ENCODE assay signal across 24 mouse cellular contexts in genomic region chr14:60273346-60273745, GRCm38 (mm10). TPM values are rescaled to one million over a fixed set of nuclear protein-coding genes. Genes with fewer than 3 reads are reported as not detected.
A peak's percentile ranks its signal among the peaks of the same experiment; 100 is the strongest.
DNase-seq lines count a peak whose midpoint lies in the region; ATAC-seq and TF ChIP-seq lines count a peak whose summit lies in the region.
"Had no signal": no experiment of that assay in that cellular context is flagged by ENCODE, and none has a peak within 500 bp of the region (broad histone marks: within the 10 kb centered on the region; RNA-seq: fewer than 3 reads in every experiment).

No protein-coding gene starts in this region.

- H3K27me3 ChIP-seq in kidney, adult 2 months (replicated peaks; ENCODE audit: control insufficient read depth, insufficient read depth, low read length) = no peaks in the 10 kb centered on the region
- no peaks in the 10 kb centered on the region for H3K27me3 ChIP-seq in kidney, embryonic 14.5 days (ENCODE audit: control insufficient read depth, insufficient read depth, low read length)
- H3K27me3 ChIP-seq in neural tube, embryonic 13.5 days = no peaks in the 10 kb centered on the region
- no peaks in the 10 kb centered on the region for H3K27me3 ChIP-seq in embryonic facial prominence, embryonic 10.5 days (replicated peaks; ENCODE audit: low read depth, poor library complexity, severe bottlenecking)
- H3K27me3 ChIP-seq: forebrain, embryonic 13.5 days; heart, embryonic 15.5 days; limb, embryonic 15.5 days; lung, embryonic 15.5 days; neural tube, embryonic 12.5 days; Patski had no signal

- intact Hi-C loops in left cerebral cortex, postnatal 36 days (cut with DNase I) = no loop called here

- no peak for TF ChIP-seq CTCF in kidney, adult 2 months (conservative IDR thresholded peaks at IDR 0.05; ENCODE audit: insufficient read depth, insufficient read length, low read depth, low read length)

- no peak overlapping the region for H3K4me3 ChIP-seq in kidney, adult 2 months (ENCODE audit: insufficient read depth, low read depth, low read length)
- H3K4me3 ChIP-seq in kidney, embryonic 14.5 days (ENCODE audit: low read length) = no peak overlapping the region
- no peak overlapping the region for H3K4me3 ChIP-seq in neural tube, embryonic 13.5 days
- H3K4me3 ChIP-seq in macrophage (ENCODE audit: inconsistent target) = no peak overlapping the region
- no peak overlapping the region for H3K4me3 ChIP-seq in embryonic facial prominence, embryonic 10.5 days
- H3K4me3 ChIP-seq: forebrain, embryonic 13.5 days; heart, embryonic 15.5 days; hindbrain, embryonic 10.5 days; limb, embryonic 15.5 days; lung, embryonic 15.5 days; neural tube, embryonic 12.5 days had no signal

- H3K79me2 ChIP-seq in macrophage (ENCODE audit: inconsistent target) = peaks cover 99% of the 10 kb centered on the region

- no peak for DNase-seq in kidney, adult 2 months
- DNase-seq in neural tube, embryonic 10.5 days (ENCODE audit: extremely low spot score, low spot score) = no peak
- no peak for DNase-seq in embryonic facial prominence, embryonic 10.5 days (ENCODE audit: low spot score)
- no peak for DNase-seq in left cerebral cortex, postnatal 36 days (ENCODE audit: low spot score in 2 of 2)
- DNase-seq: adrenal gland, postnatal 14 days; cerebellum, adult 8-10 months; kidney, adult 9 months had no signal

- H3K36me3 ChIP-seq in kidney, adult 2 months (ENCODE audit: control insufficient read depth, insufficient read depth, low read length) = no peaks in the 10 kb centered on the region
- H3K36me3 ChIP-seq in kidney, embryonic 14.5 days (ENCODE audit: control insufficient read depth, insufficient read depth, low read length) = 0 out of 2 replicates have a peak, but pooled peaks cover 3% of the 10 kb centered on the region
- H3K36me3 ChIP-seq in neural tube, embryonic 13.5 days = 0 out of 2 replicates have a peak, but pooled peaks cover 2% of the 10 kb centered on the region
- peaks cover 15% of the 10 kb centered on the region for H3K36me3 ChIP-seq in macrophage (ENCODE audit: inconsistent target)
- no peaks in the 10 kb centered on the region for H3K36me3 ChIP-seq in embryonic facial prominence, embryonic 10.5 days (replicated peaks)
- H3K36me3 ChIP-seq: heart, embryonic 15.5 days; hindbrain, embryonic 10.5 days; lung, embryonic 15.5 days; neural tube, embryonic 12.5 days had no signal

- peak overlapping the region; percentile 50 for H3K27ac ChIP-seq in kidney, adult 2 months (ENCODE audit: insufficient read depth, low read depth, low read length)
- no peak overlapping the region for H3K27ac ChIP-seq in kidney, embryonic 14.5 days (ENCODE audit: low read depth, low read length)
- peak overlapping the region; percentile 52; the same call in 1 of the 2 replicates for H3K27ac ChIP-seq in neural tube, embryonic 13.5 days (replicated peaks)
- peak overlapping the region; percentile 39 for H3K27ac ChIP-seq in macrophage
- H3K27ac ChIP-seq in embryonic facial prominence, embryonic 10.5 days (replicated peaks) = no peak overlapping the region
- H3K27ac ChIP-seq: forebrain, embryonic 13.5 days; heart, embryonic 15.5 days; hindbrain, embryonic 10.5 days; limb, embryonic 15.5 days; lung, embryonic 15.5 days; neural tube, embryonic 12.5 days had no signal

- 76% methylated on average over 6 of the region's 6 CpGs for WGBS in kidney, adult 2 months
- WGBS in kidney, embryonic 14.5 days = 81% methylated on average over 6 of the region's 6 CpGs
- 81% methylated on average over 6 of the region's 6 CpGs for WGBS in neural tube, embryonic 13.5 days
- 45% methylated on average over 6 of the region's 6 CpGs for WGBS in macrophage (ENCODE audit: missing documents)
- WGBS in embryonic facial prominence, embryonic 10.5 days = 80% methylated on average over 6 of the region's 6 CpGs

- H3K9ac ChIP-seq in kidney, embryonic 14.5 days (ENCODE audit: low read depth, low read length) = no peak overlapping the region
- H3K9ac ChIP-seq in neural tube, embryonic 13.5 days = no peak overlapping the region
- H3K9ac ChIP-seq: forebrain, embryonic 13.5 days; heart, embryonic 15.5 days; limb, embryonic 15.5 days; lung, embryonic 15.5 days; neural tube, embryonic 12.5 days had no signal

- no peak for TF ChIP-seq POLR2A in kidney, adult 2 months (IDR thresholded peaks at IDR 0.05; ENCODE audit: low read depth, low read length)

- no peak overlapping the region for H3K4me2 ChIP-seq in kidney, embryonic 14.5 days (replicated peaks; ENCODE audit: low read depth, low read length)
- no peak overlapping the region for H3K4me2 ChIP-seq in neural tube, embryonic 13.5 days
- H3K4me2 ChIP-seq: forebrain, embryonic 13.5 days; heart, embryonic 15.5 days; limb, embryonic 15.5 days; lung, embryonic 15.5 days; neural tube, embryonic 12.5 days had no signal

- ATAC-seq in kidney, embryonic 14.5 days (ENCODE audit: low FRiP score, low TSS enrichment) = no peak
- ATAC-seq in neural tube, embryonic 13.5 days (ENCODE audit: low read depth) = no peak
- ATAC-seq: activated CD4-positive, CD25-positive, alpha-beta regulatory T cell, adult 4 months; forebrain, embryonic 13.5 days; Patski had no signal

- H3K4me1 ChIP-seq in kidney, adult 2 months (ENCODE audit: control insufficient read depth, insufficient read depth, low read length) = peaks cover 6% of the 10 kb centered on the region; the same call in 1 of the 2 replicates
- H3K4me1 ChIP-seq in kidney, embryonic 14.5 days (ENCODE audit: control insufficient read depth, insufficient read depth, low read length) = no peaks in the 10 kb centered on the region
- H3K4me1 ChIP-seq in neural tube, embryonic 13.5 days (replicated peaks) = peaks cover 5% of the 10 kb centered on the region; the same call in 1 of the 2 replicates
- peaks cover 5% of the 10 kb centered on the region; the same call in 1 of the 2 replicates for H3K4me1 ChIP-seq in embryonic facial prominence, embryonic 10.5 days
- H3K4me1 ChIP-seq: neural tube, embryonic 12.5 days had no signal

- no peaks in the 10 kb centered on the region for H3K9me3 ChIP-seq in kidney, embryonic 14.5 days (ENCODE audit: control insufficient read depth, low read length)
- no peaks in the 10 kb centered on the region for H3K9me3 ChIP-seq in neural tube, embryonic 13.5 days
- H3K9me3 ChIP-seq in embryonic facial prominence, embryonic 10.5 days = no peaks in the 10 kb centered on the region
- H3K9me3 ChIP-seq: forebrain, embryonic 13.5 days; heart, embryonic 15.5 days; hindbrain, embryonic 10.5 days; limb, embryonic 15.5 days; lung, embryonic 15.5 days; neural tube, embryonic 12.5 days had no signal

RNA-seq across cellular contexts. Expression of gene Mtmr6, which starts 8.3 kb away (rescaled TPM):
- 20.6 and 23.3 TPM in 2 replicates for polyA plus RNA-seq in kidney, adult 2 months (2012; rRNA removed)
- 13.7 and 26.0 TPM in 2 replicates for polyA plus RNA-seq in kidney, embryonic 14.5 days (2014; fragmentation: Nextera tagmentation; extraction: Ambion mirVana)
- polyA plus RNA-seq in neural tube, embryonic 13.5 days (2015; fragmentation: Nextera tagmentation; extraction: Ambion mirVana) = 65.0 and 68.2 TPM in 2 replicates
- 100 to 1,000 TPM in 5 of 26 experiments, 10 to 100 TPM in 21; 40.4 to 186 (median 70.1) TPM for total RNA-seq in macrophage (2018; cell fraction: chromatin; rRNA removed)
- total RNA-seq in macrophage (2018; cell fraction: cytosol; rRNA removed) = 100 to 1,000 TPM in 4 of 26 experiments, 10 to 100 TPM in 22; 76.8 to 115 (median 85.3) TPM
- 100 to 1,000 TPM in 9 of 26 experiments, 10 to 100 TPM in 17; 57.8 to 146 (median 86.6) TPM for total RNA-seq in macrophage (2018; cell fraction: nucleus; rRNA removed)
- 64.9 to 74.4 TPM (median 67.7 TPM) in 3 replicates for polyA plus RNA-seq in macrophage (2018)
- 24.7 and 24.8 TPM in 2 replicates for polyA plus RNA-seq in embryonic facial prominence, embryonic 10.5 days (2016; fragmentation: Nextera tagmentation; extraction: Ambion mirVana)
- 100 to 1,000 TPM; 110 to 112 TPM for total RNA-seq in left cerebral cortex, postnatal 36 days (2021)

RNA-seq across cellular contexts. Expression of gene Gm49336, which starts 22.0 kb away (rescaled TPM):
- 8.6 and 9.0 TPM in 2 replicates for polyA plus RNA-seq in kidney, adult 2 months (2012; rRNA removed)
- polyA plus RNA-seq in kidney, embryonic 14.5 days (2014; fragmentation: Nextera tagmentation; extraction: Ambion mirVana) = 36.6 and 63.1 TPM in 2 replicates
- 51.7 and 55.5 TPM in 2 replicates for polyA plus RNA-seq in neural tube, embryonic 13.5 days (2015; fragmentation: Nextera tagmentation; extraction: Ambion mirVana)
- 100 to 1,000 TPM in 8 of 26 experiments, 10 to 100 TPM in 18; 64.7 to 137 (median 92.7) TPM for total RNA-seq in macrophage (2018; cell fraction: chromatin; rRNA removed)
- total RNA-seq in macrophage (2018; cell fraction: cytosol; rRNA removed) = 10 to 100 TPM; 21.3 to 40.5 (median 27.6) TPM
- total RNA-seq in macrophage (2018; cell fraction: nucleus; rRNA removed) = 100 to 1,000 TPM in 5 of 26 experiments, 10 to 100 TPM in 21; 42.6 to 143 (median 67.4) TPM
- polyA plus RNA-seq in macrophage (2018) = 21.1 to 37.0 TPM (median 24.0 TPM) in 3 replicates
- 59.6 and 62.0 TPM in 2 replicates for polyA plus RNA-seq in embryonic facial prominence, embryonic 10.5 days (2016; fragmentation: Nextera tagmentation; extraction: Ambion mirVana)
- 10 to 100 TPM; 71.5 to 77.8 TPM for total RNA-seq in left cerebral cortex, postnatal 36 days (2021)

RNA-seq across cellular contexts. Expression of gene Nupl1, which starts 22.1 kb away (rescaled TPM):
- polyA plus RNA-seq in kidney, adult 2 months (2012; rRNA removed) = 0.06 TPM in 1 of 2 replicates, not detected in the other
- polyA plus RNA-seq in kidney, embryonic 14.5 days (2014; fragmentation: Nextera tagmentation; extraction: Ambion mirVana) = not detected in 2 replicates
- 0.29 TPM in 1 of 2 replicates, not detected in the other for polyA plus RNA-seq in neural tube, embryonic 13.5 days (2015; fragmentation: Nextera tagmentation; extraction: Ambion mirVana)
- 1 to 10 TPM in 11 of 26 experiments, under 1 TPM in 10, not detected in 5; 0.21 to 2.0 (median 1.1) TPM for total RNA-seq in macrophage (2018; cell fraction: chromatin; rRNA removed)
- under 1 TPM in 6 of 26 experiments, not detected in 20; 0.03 to 0.13 (median 0.04) TPM for total RNA-seq in macrophage (2018; cell fraction: cytosol; rRNA removed)
- 1 to 10 TPM in 4 of 26 experiments, under 1 TPM in 16, not detected in 6; 0.18 to 1.3 (median 0.40) TPM for total RNA-seq in macrophage (2018; cell fraction: nucleus; rRNA removed)
- polyA plus RNA-seq in macrophage (2018) = not detected in 3 replicates
- polyA plus RNA-seq in embryonic facial prominence, embryonic 10.5 days (2016; fragmentation: Nextera tagmentation; extraction: Ambion mirVana) = not detected in 2 replicates
- under 1 TPM in 1 of 2 experiments, not detected in 1; 0.18 TPM for total RNA-seq in left cerebral cortex, postnatal 36 days (2021)
- total RNA-seq: adrenal gland, postnatal 14 days; gastrocnemius, adult 18-20 months; megakaryocyte progenitor cell, adult 5-6 weeks had no signal
- polyA plus RNA-seq: C2C12; heart, embryonic 15.5 days; inflammation-experienced regulatory T-cells, adult 6 months; limb, embryonic 15.5 days; midbrain, postnatal 0 days; neural tube, embryonic 12.5 days; Patski; thymus, postnatal 0 days had no signal

Comparison
In these comparisons a context has a peak if more than half of its experiments do, and no peak if none do; other contexts are left out.
1. H3K27ac ChIP-seq: peak in kidney, adult 2 months (single experiment), neural tube, embryonic 13.5 days (single experiment) and macrophage (single experiment); none in kidney, embryonic 14.5 days (single experiment) and embryonic facial prominence, embryonic 10.5 days (single experiment).